Mouse (Mus musculus): ENCODE measurements around the gene Fancf. TPM values are rescaled to one million over a fixed set of nuclear protein-coding genes. Genes with fewer than 3 reads are reported as not detected.

Fancf gene
- polyA plus RNA-seq, 1 experiment from 2014 or later = 12.1 TPM

GRCm38 (mm10) chr7:51862842-51863241 lies 775 bp upstream of the Fancf start:
- no peaks in the 10 kb centered on the region for H3K36me3 ChIP-seq (ENCODE audit: control insufficient read depth, insufficient read depth, low read length)
- peak overlapping the region; percentile 53 for H3K4me2 ChIP-seq (replicated peaks; ENCODE audit: low read depth, low read length)
- peak overlapping the region; percentile 72; the same call in 1 of the 2 replicates for H3K9ac ChIP-seq (ENCODE audit: low read depth, low read length)
- 76% methylated on average over 3 of the region's 3 CpGs for WGBS
- no peak overlapping the region for H3K27ac ChIP-seq (ENCODE audit: low read depth, low read length)
- peak overlapping the region; percentile 57 for H3K4me3 ChIP-seq (ENCODE audit: low read depth, low read length)
- H3K4me1 ChIP-seq (replicated peaks; ENCODE audit: control insufficient read depth, insufficient read depth, low read length) = no peaks in the 10 kb centered on the region; the same call in 1 of the 2 replicates
- H3K9me3 ChIP-seq (ENCODE audit: control insufficient read depth, low read length) = no peaks in the 10 kb centered on the region
- DNase-seq (ENCODE audit: low spot score) (no peak), ATAC-seq (ENCODE audit: low FRiP score) (no peak)
- no peaks in the 10 kb centered on the region for H3K27me3 ChIP-seq (ENCODE audit: control insufficient read depth, insufficient read depth, low read length)

GRCm38 (mm10) chr7:51861250-51862096 lies 594 bp downstream of the Fancf start, which contains the start of gene Gas2:
TSS of gene Gas2 (plus strand) at chr7:51862015.
- WGBS = 9% methylated on average over 96 of the region's 105 CpGs
- DNase-seq (ENCODE audit: low spot score) (peak; percentile 89), ATAC-seq (ENCODE audit: low FRiP score) (peak; percentile 90)
- peak within 1 kb of the TSS; percentile 57 for H3K4me3 ChIP-seq (ENCODE audit: low read depth, low read length)
- no peaks in the 10 kb centered on the region; the same call in 1 of the 2 replicates for H3K4me1 ChIP-seq (replicated peaks; ENCODE audit: control insufficient read depth, insufficient read depth, low read length)
- no peaks in the 10 kb centered on the region for H3K9me3 ChIP-seq (ENCODE audit: control insufficient read depth, low read length)
- peak within 1 kb of the TSS; percentile 91 for H3K27ac ChIP-seq (ENCODE audit: low read depth, low read length)
- H3K9ac ChIP-seq (ENCODE audit: low read depth, low read length) = peak within 1 kb of the TSS; percentile 72
- H3K27me3 ChIP-seq (ENCODE audit: control insufficient read depth, insufficient read depth, low read length) = no peaks in the 10 kb centered on the region
- H3K4me2 ChIP-seq (replicated peaks; ENCODE audit: low read depth, low read length) = peak within 1 kb of the TSS; percentile 63
- H3K36me3 ChIP-seq (ENCODE audit: control insufficient read depth, insufficient read depth, low read length) = no peaks in the 10 kb centered on the region

GRCm38 (mm10) chr7:51851890-51852507 lies 10.1 kb downstream of the Fancf start:
- Histone ChIP-seq H3K27me3 (ENCODE audit: control insufficient read depth, insufficient read depth, low read length) (no peaks in the 10 kb centered on the region), H3K27ac (ENCODE audit: low read depth, low read length) (no peak overlapping the region), H3K4me1 (replicated peaks; ENCODE audit: control insufficient read depth, insufficient read depth, low read length) (no peaks in the 10 kb centered on the region), H3K9ac (ENCODE audit: low read depth, low read length) (no peak overlapping the region), H3K36me3 (ENCODE audit: control insufficient read depth, insufficient read depth, low read length) (no peaks in the 10 kb centered on the region), H3K4me2 (replicated peaks; ENCODE audit: low read depth, low read length) (no peak overlapping the region), H3K9me3 (ENCODE audit: control insufficient read depth, low read length) (no peaks in the 10 kb centered on the region), H3K4me3 (ENCODE audit: low read depth, low read length) (no peak overlapping the region)
- WGBS = 90% methylated on average over 5 of the region's 5 CpGs
- DNase-seq (ENCODE audit: low spot score) = no peak
- ATAC-seq (ENCODE audit: low FRiP score) = no peak

- WGBS = 90% methylated on average over 6 of the region's 6 CpGs
- ATAC-seq (ENCODE audit: low FRiP score) (no peak), DNase-seq (ENCODE audit: low spot score) (no peak)
- Histone ChIP-seq H3K4me3 (ENCODE audit: low read depth, low read length) (no peak overlapping the region), H3K4me1 (replicated peaks; ENCODE audit: control insufficient read depth, insufficient read depth, low read length) (no peaks in the 10 kb centered on the region), H3K27me3 (ENCODE audit: control insufficient read depth, insufficient read depth, low read length) (no peaks in the 10 kb centered on the region), H3K4me2 (replicated peaks; ENCODE audit: low read depth, low read length) (no peak overlapping the region), H3K9ac (ENCODE audit: low read depth, low read length) (no peak overlapping the region), H3K27ac (ENCODE audit: low read depth, low read length) (no peak overlapping the region), H3K9me3 (ENCODE audit: control insufficient read depth, low read length) (no peaks in the 10 kb centered on the region), H3K36me3 (ENCODE audit: control insufficient read depth, insufficient read depth, low read length) (no peaks in the 10 kb centered on the region)
Observed at GRCm38 (mm10) chr7:51850877-51851276, 11.2 kb downstream of the Fancf start.

- DNase-seq (ENCODE audit: low spot score) = no peak
- Histone ChIP-seq H3K36me3 (ENCODE audit: control insufficient read depth, insufficient read depth, low read length) (no peaks in the 10 kb centered on the region), H3K27me3 (ENCODE audit: control insufficient read depth, insufficient read depth, low read length) (no peaks in the 10 kb centered on the region), H3K9ac (ENCODE audit: low read depth, low read length) (no peak overlapping the region), H3K4me3 (ENCODE audit: low read depth, low read length) (no peak overlapping the region), H3K4me1 (replicated peaks; ENCODE audit: control insufficient read depth, insufficient read depth, low read length) (no peaks in the 10 kb centered on the region), H3K27ac (ENCODE audit: low read depth, low read length) (no peak overlapping the region), H3K4me2 (replicated peaks; ENCODE audit: low read depth, low read length) (no peak overlapping the region), H3K9me3 (ENCODE audit: control insufficient read depth, low read length) (no peaks in the 10 kb centered on the region)
- WGBS = 85% methylated on average over 7 of the region's 7 CpGs
- no peak for ATAC-seq (ENCODE audit: low FRiP score)
Observed at GRCm38 (mm10) chr7:51840515-51840914, 21.6 kb downstream of the Fancf start.

GRCm38 (mm10) chr7:51831917-51832316 lies 30.1 kb downstream of the Fancf start:
- Histone ChIP-seq H3K27ac (ENCODE audit: low read depth, low read length) (peak overlapping the region; percentile 48; the same call in 1 of the 2 replicates), H3K4me2 (replicated peaks; ENCODE audit: low read depth, low read length) (no peak overlapping the region), H3K4me1 (replicated peaks; ENCODE audit: control insufficient read depth, insufficient read depth, low read length) (no peaks in the 10 kb centered on the region), H3K9ac (ENCODE audit: low read depth, low read length) (no peak overlapping the region), H3K36me3 (ENCODE audit: control insufficient read depth, insufficient read depth, low read length) (no peaks in the 10 kb centered on the region), H3K27me3 (ENCODE audit: control insufficient read depth, insufficient read depth, low read length) (no peaks in the 10 kb centered on the region), H3K4me3 (ENCODE audit: low read depth, low read length) (no peak overlapping the region), H3K9me3 (ENCODE audit: control insufficient read depth, low read length) (no peaks in the 10 kb centered on the region)
- WGBS = 28% methylated on average over 7 of the region's 7 CpGs
- DNase-seq (ENCODE audit: low spot score) (peak; percentile 49), ATAC-seq (ENCODE audit: low FRiP score) (peak; percentile 91)

GRCm38 (mm10) chr7:51823562-51824338 lies 38.3 kb downstream of the Fancf start:
- peak; percentile 70 for ATAC-seq (ENCODE audit: low FRiP score)

GRCm38 (mm10) chr7:51821467-51821866 lies 40.6 kb downstream of the Fancf start:
- Histone ChIP-seq H3K4me1 (replicated peaks; ENCODE audit: control insufficient read depth, insufficient read depth, low read length) (no peaks in the 10 kb centered on the region), H3K27ac (ENCODE audit: low read depth, low read length) (no peak overlapping the region), H3K36me3 (ENCODE audit: control insufficient read depth, insufficient read depth, low read length) (no peaks in the 10 kb centered on the region), H3K4me3 (ENCODE audit: low read depth, low read length) (no peak overlapping the region), H3K9ac (ENCODE audit: low read depth, low read length) (no peak overlapping the region), H3K9me3 (ENCODE audit: control insufficient read depth, low read length) (no peaks in the 10 kb centered on the region), H3K27me3 (ENCODE audit: control insufficient read depth, insufficient read depth, low read length) (no peaks in the 10 kb centered on the region; the same call in 1 of the 2 replicates), H3K4me2 (replicated peaks; ENCODE audit: low read depth, low read length) (no peak overlapping the region)
- 68% methylated on average over 2 of the region's 2 CpGs for WGBS
- ATAC-seq (ENCODE audit: low FRiP score) (no peak), DNase-seq (ENCODE audit: low spot score) (no peak)

More at GRCm38 (mm10) chr7:51823562-51824338, 38.3 kb downstream of the Fancf start:
- Histone ChIP-seq H3K9ac (ENCODE audit: low read depth, low read length) (no peak overlapping the region), H3K27me3 (ENCODE audit: control insufficient read depth, insufficient read depth, low read length) (no peaks in the 10 kb centered on the region; the same call in 1 of the 2 replicates), H3K36me3 (ENCODE audit: control insufficient read depth, insufficient read depth, low read length) (no peaks in the 10 kb centered on the region), H3K27ac (ENCODE audit: low read depth, low read length) (0 out of 2 replicates have a peak overlapping the region, but pooled peaks have one; percentile 47), H3K4me2 (replicated peaks; ENCODE audit: low read depth, low read length) (no peak overlapping the region), H3K4me1 (replicated peaks; ENCODE audit: control insufficient read depth, insufficient read depth, low read length) (no peaks in the 10 kb centered on the region), H3K4me3 (ENCODE audit: low read depth, low read length) (no peak overlapping the region), H3K9me3 (ENCODE audit: control insufficient read depth, low read length) (no peaks in the 10 kb centered on the region)
- no peak for DNase-seq (ENCODE audit: low spot score)
- 71% methylated on average over 7 of the region's 7 CpGs for WGBS

Measured in hindbrain, embryonic 11.5 days (tissue).